Mouse (Mus musculus): ENCODE data around the gene Gp2.

Gene Gp2

DNA sequence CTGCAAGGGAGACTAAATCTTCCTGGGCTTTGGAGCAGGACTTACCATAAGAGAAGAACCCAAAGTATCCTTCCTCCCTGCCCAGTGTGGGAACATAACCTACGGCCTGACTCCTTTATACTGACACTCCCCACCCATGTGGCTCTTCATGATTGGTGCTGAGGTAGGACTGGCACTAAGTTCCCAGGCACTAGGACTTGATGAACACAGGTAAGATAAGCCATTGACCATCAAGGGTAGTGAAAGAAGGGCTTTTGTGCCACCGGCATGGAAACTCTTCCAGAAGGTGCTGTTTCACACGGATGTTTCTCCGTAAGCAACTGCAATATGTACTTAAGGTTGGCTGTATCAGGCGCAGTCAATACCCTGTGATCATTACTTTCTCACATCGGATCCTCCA lies at the start of gene Gp2:
Gene Gp2 (minus strand): TSS at position 101 of the 400 bp plus-strand sequence.
- DNase-seq, result no peak

DNA sequence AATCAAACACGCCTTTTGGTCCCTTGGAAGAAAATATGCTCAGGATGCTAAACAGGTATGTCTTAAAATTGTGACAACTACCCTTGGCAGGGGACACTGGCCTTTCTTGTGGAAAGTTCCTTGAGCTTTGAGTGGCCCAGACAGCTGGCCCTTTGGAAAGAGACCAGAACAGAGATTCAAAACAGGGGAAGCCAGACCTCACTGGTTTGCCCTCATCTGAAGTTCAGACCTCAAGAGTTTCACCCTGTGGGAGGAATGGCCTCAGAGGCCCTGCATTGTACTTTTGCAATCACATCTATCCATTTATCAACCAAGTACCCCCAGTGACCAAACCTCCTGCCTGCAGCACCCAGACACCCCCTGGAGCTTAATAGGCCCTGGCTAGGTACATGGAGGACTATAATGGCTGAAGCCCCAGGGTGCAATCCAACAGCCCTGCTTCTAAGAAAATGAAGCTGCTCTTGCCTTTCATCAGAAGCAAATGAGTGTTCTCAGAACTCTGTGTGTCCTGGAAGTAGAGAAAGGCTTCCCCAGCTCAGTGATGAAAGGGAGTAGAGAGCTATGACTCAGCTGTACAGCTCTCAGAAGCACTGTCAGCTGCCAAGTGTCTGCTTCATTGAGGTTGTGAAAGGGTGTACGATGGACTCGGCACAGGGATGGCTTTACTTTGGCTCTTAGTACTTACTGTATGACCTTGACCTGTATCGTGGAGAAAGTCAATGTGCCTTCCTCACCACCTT lies 31.1 kb upstream of the Gp2 start:
- no peak for DNase-seq

DNA sequence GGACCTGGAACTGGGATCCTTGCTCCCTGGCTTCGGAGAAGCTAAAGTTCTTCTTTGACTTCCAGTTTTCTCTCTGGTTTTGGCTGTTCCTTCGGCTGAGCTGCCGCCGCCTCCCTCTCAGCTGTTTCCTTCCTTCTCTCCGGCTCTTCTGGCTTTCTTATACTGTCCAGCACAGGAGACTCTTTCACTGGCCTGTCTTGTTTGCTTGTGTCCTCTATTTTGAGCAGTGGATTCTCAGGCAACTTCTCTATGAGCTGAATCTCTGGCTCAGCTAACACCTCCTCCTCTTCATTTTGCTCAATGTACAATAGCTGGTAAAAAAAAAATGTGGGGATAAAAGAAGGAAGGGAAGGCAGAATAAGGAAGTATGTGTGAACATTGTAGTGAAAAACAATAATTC lies 27.6 kb upstream of the Gp2 start:
- DNase-seq, result no peak

DNA sequence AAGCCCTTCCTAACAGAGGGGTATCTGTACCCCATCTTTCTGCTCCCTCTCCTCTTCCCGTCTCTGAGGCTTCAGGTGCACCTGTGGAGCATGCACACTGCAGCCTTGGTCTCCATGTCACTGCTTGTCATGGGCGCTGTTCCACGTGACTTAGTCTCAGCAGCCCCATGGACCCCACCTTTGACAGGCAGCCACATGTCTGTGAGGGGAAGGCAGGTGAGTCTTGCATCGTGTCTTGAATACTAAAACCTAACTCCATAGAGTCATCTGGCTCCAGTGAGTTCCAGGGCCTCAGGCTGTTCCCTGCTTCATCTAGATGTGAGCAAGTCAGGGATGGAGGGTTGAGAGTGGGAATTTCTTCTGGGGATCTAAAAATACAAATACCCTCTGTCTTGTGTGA lies 25.1 kb upstream of the Gp2 start:
- DNase-seq, result no peak

DNA sequence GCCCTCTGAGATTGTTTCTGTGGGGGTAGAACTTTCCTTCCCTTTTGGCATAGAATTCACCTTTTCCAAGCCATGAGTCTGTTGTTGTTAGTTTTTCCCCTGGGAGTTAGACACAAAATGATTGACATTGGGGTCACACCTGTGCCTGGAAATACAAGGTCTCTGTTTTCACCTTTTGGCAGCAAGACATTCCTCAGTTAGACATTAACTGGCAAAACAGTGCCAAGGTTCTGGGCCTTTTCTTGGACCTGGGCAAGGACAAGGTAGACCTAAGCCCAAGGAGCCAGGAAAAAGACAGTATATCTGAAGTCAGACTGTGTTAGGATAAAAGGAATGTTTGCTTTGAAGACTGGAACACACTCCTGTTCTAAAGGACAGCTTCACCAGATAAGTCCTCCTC lies 20.2 kb upstream of the Gp2 start, which contains the start of gene Umod:
Gene Umod (minus strand): TSS at position 27 of the 400 bp plus-strand sequence.
- DNase-seq, result no peak

DNA sequence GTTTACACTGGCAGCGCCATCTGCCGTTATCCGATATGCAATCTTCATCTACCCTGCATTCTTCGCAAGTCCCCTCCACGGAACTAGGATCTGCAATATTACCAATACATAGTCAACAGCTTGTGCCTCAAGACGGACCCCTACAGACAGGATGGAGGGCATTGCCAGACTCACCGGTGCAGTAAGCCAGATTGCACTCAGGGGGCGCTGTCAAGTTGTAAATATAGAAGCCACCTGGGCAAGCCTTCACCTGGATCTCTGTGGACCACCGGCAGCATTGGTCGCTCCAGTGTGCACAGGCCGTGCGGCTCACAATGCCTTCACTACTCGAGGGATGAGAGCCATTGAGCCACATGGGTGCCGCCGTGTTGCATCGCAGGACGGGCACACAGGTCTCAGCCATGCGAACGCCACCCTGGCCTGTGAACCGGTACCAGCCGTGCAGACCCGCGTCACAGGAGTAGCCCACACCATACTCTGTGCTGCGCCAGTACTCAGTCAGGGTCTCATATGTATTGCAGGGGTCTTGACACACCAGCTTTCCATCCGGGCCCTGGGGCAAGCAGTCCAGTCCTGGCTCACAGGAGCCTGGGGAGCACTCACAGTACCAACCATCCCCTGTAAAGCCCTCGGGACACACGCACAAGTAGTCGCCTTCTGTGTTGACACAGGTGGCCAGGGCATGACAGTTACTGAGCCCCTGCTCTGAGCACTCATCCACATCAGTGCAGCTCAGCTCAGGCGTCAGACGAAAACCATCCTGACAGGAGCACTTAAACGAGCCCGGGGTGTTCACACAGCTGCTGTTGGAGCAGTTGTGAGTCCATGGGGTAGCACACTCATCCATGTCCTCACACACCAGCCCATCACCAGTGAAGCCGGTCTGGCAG lies 17.7 kb upstream of the Gp2 start:
- DNase-seq, result no peak

DNA sequence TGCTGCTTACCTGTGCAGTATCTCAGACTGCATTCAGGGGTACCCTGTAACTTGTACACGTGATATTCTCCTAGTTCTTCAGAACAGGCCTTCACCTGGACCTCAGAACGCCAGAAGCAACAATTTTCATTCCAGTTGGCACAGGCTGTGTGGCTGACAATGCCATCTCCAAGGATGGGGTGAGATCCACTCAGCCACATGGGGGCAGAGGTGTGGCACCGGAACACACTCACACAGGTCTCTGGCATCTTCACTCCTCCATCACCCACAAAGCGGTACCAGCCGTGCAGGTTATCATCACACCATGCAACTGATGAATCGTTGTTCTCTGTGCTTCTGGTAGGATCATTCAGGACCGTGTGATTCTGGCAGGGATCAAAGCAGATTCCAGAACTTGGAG lies 4.9 kb downstream of the Gp2 start:
- no peak for DNase-seq

DNA sequence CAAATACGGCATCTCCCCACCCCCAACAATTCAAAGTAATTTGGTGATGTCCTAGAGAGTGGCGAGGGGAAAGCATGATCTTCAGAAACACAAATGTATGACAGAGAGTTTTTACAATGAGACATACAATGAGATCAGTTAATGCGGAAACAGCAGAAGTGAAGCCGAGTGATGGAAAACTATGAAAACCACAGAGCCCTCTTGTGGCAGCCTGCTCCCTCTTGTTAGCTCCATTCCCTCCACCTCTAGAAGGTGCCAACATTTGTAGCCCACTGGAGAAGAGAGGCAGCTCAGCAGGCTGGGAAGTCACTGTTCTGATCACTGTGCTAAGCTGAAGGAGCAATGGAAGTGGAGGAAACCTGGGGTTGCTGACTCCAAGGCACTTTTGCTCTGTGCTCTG lies 15.2 kb downstream of the Gp2 start:
- DNase-seq, result no peak

DNA sequence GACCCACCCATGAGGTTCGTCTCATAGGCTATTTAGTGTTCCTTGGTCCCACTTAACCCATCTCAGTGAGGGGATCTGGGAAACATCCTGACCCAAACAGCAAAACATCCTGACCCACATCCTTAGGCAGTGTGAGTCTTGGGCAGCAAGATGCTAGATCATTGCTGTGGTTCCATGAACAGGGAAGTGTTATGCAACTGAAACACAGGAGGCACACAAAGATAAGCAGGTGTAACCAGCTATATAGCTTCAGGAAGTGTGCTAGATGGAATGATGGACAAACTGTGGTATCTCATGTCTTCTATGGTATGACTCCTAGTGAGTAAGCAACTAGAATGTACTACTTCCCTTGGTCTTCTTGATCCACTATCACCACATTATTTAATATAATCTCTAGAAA lies 17.1 kb downstream of the Gp2 start:
- no peak for DNase-seq

DNA sequence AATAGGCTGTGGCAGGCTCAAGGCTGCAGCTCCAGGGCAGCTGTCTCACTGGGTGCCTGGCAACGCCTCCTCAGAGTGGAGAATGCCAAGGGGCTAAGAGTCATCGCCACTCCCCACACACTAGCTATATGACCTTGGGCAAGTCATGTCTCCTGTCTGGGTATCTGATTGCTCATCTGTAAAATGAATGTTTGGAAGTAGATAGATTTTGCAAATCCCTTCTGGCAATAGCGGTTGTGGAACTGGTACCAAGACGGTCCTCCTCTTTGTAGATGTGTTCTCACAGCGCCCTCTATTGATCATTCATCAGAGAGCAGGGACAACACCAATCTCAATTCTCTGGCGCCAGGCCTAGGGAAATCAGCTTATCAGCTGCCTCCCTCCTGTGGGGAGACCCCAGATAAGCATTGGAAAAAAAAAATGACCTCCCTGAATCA lies 31.9 kb downstream of the Gp2 start:
- DNase-seq, result peak; percentile 22 to 51

DNA sequence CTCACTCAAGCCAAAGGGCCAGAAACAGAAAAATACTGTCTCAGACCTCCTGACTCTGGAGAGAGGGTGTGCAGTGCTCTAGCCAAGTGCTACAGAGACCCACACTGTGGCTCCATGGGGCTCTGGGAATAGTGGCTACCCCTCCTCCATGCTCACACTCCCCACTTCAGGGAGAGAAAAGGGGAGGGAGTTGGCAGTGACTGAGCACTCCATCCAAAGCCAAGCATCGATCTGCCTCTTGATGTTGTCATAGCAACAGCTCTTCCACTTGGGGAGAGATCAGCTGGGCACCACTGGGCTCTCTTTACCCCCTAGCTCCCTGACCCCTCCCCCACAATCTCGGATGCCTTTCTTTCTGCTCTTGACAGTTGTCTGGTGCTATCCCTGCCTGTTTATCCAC lies 38.4 kb downstream of the Gp2 start:
- no peak for DNase-seq

DNA sequence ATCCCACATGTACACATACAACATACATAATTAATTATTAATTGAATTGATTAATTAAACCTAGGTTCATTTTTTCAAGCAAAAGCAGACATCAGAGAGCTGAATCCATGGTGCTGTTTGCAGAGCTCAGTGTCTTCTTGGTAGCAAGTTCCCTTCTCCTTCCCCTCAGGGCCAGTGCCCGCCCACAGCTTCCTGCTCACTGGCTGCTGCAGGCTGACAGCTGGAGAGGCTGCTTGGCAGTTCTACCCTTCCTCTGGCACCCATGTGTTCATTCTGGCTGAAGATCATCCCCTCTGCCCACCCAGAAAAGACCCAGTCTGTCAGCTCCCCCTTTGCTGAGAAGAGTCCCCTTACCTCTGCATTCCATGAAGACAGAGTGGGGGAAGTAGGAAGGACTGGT lies 40.6 kb downstream of the Gp2 start:
- DNase-seq, result no peak

DNA sequence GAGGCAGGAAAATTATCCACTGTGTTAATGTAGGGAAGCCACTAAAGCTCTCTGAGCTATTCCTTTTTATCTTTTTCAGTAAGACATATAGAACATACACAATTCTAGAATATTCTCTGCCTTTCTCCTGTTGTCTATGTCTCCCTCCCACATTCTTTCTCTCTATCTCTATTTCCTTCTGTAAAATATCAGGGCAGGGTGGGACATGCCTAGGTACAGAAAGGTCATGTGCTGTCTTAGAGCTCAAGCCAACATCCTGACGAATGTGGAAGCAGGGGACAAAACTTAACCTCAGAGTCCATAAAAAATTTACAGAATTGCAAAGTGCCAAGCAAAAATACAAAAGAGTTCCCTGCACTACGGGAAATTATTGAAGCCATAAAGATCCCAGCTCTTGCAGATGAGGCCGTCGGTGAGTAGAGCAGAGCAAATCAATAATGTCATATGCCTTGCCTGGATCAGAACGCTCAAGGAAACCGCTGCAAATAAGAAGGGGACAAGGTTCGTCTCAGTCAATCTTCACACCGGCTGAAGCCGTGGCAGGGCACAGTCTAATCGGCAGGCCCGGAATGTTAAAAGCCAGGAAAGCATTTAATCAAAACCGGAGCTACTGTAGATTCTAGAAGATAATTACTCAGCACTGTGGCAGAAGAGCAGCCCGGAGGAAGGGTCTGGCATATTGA lies 64.9 kb downstream of the Gp2 start:
- no peak for DNase-seq
